Mouse (Mus musculus): ENCODE measurements around the gene Nipsnap3b. TPM values are rescaled to one million over a fixed set of nuclear protein-coding genes. Genes with fewer than 3 reads are reported as not detected.

Nipsnap3b gene
- polyA plus RNA-seq (2015; fragmentation: Nextera tagmentation; extraction: Ambion mirVana), result 81.5 and 84.6 TPM in 2 replicates

- Histone ChIP-seq H3K27ac (peak within 1 kb of the TSS; percentile 83), H3K27me3 (no peaks in the 10 kb centered on the region), H3K9ac (peak within 1 kb of the TSS; percentile 70), H3K9me3 (no peaks in the 10 kb centered on the region), H3K4me3 (peak within 1 kb of the TSS; percentile 80), H3K36me3 (peaks cover 16% of the 10 kb centered on the region), H3K4me1 (peaks cover 6% of the 10 kb centered on the region; the same call in 1 of the 2 replicates), H3K4me2 (peak within 1 kb of the TSS; percentile 67)
- ATAC-seq (ENCODE audit: borderline replicate concordance, extremely low read depth, low FRiP score, low TSS enrichment), result peak; percentile 97
- under 1% methylated on average over 63 of the region's 63 CpGs for WGBS
Observed at GRCm38 (mm10) chr4:53011732-53012361, at the start of gene Nipsnap3b. TSS of gene Nipsnap3b (plus strand) at chr4:53011880.

GRCm38 (mm10) chr4:52964247-52964646 lies 47.4 kb upstream of the Nipsnap3b start, which contains the start of gene Olfr270:
TSS of gene Olfr270 (plus strand) at chr4:52964547.
- no peaks in the 10 kb centered on the region for H3K9me3 ChIP-seq
- no peak within 1 kb of the TSS for H3K9ac ChIP-seq
- H3K4me2 ChIP-seq, result no peak within 1 kb of the TSS
- H3K27me3 ChIP-seq, result no peaks in the 10 kb centered on the region
- H3K4me1 ChIP-seq, result no peaks in the 10 kb centered on the region
- no peak within 1 kb of the TSS for H3K4me3 ChIP-seq
- no peaks in the 10 kb centered on the region for H3K36me3 ChIP-seq
- H3K27ac ChIP-seq, result no peak within 1 kb of the TSS
- no peak for ATAC-seq (ENCODE audit: borderline replicate concordance, extremely low read depth, low FRiP score, low TSS enrichment)

DNA sequence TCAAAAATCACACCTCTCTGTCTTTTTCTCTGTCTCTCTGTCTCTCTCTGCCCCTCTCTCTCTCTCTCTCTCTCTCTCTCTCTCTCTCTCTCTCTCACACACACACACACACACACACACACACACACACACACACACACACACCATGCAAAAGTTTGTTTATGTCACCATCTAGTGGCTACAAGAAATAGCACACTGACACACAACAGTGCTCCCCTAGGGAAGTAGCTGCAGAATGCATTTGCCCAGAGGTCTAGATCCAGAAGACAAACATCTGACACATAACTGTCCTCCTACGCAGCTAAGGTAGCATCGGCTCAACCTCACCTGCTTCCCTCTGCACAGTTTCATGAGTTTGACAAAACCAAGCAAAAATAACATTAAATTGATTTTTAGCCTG lies 26.5 kb upstream of the Nipsnap3b start:
- H3K27ac ChIP-seq, result no peak overlapping the region
- H3K4me1 ChIP-seq, result no peaks in the 10 kb centered on the region
- no peak overlapping the region for H3K4me3 ChIP-seq
- H3K27me3 ChIP-seq, result no peaks in the 10 kb centered on the region
- H3K36me3 ChIP-seq, result no peaks in the 10 kb centered on the region
- WGBS, result 81% methylated on average over 2 of the region's 2 CpGs
- H3K4me2 ChIP-seq, result no peak overlapping the region
- H3K9me3 ChIP-seq, result no peaks in the 10 kb centered on the region
- H3K9ac ChIP-seq, result no peak overlapping the region
- ATAC-seq (ENCODE audit: borderline replicate concordance, extremely low read depth, low FRiP score, low TSS enrichment), result no peak

GRCm38 (mm10) chr4:52986266-52986665 lies 25.4 kb upstream of the Nipsnap3b start:
- ATAC-seq (ENCODE audit: borderline replicate concordance, extremely low read depth, low FRiP score, low TSS enrichment), result no peak
- WGBS, result 78% methylated on average over 2 of the region's 2 CpGs
- no peak overlapping the region for H3K9ac ChIP-seq
- no peaks in the 10 kb centered on the region for H3K36me3 ChIP-seq
- H3K4me1 ChIP-seq, result no peaks in the 10 kb centered on the region
- H3K27me3 ChIP-seq, result no peaks in the 10 kb centered on the region
- no peak overlapping the region for H3K27ac ChIP-seq
- H3K4me3 ChIP-seq, result no peak overlapping the region
- no peaks in the 10 kb centered on the region for H3K9me3 ChIP-seq
- H3K4me2 ChIP-seq, result no peak overlapping the region

- 0 out of 2 replicates have a peak, but pooled peaks have one; percentile 35 for ATAC-seq (ENCODE audit: borderline replicate concordance, extremely low read depth, low FRiP score, low TSS enrichment)
- Histone ChIP-seq H3K9ac (no peak within 1 kb of the TSS), H3K36me3 (no peaks in the 10 kb centered on the region), H3K4me3 (no peak within 1 kb of the TSS), H3K4me1 (no peaks in the 10 kb centered on the region), H3K27me3 (no peaks in the 10 kb centered on the region), H3K27ac (no peak within 1 kb of the TSS), H3K4me2 (peak within 1 kb of the TSS; percentile 43), H3K9me3 (no peaks in the 10 kb centered on the region)
- WGBS, result 19% methylated on average over 12 of the region's 12 CpGs
Observed at GRCm38 (mm10) chr4:52989248-52989647, 22.4 kb upstream of the Nipsnap3b start, which contains the start of gene Nipsnap3a. TSS of gene Nipsnap3a (plus strand) at chr4:52989272.

DNA sequence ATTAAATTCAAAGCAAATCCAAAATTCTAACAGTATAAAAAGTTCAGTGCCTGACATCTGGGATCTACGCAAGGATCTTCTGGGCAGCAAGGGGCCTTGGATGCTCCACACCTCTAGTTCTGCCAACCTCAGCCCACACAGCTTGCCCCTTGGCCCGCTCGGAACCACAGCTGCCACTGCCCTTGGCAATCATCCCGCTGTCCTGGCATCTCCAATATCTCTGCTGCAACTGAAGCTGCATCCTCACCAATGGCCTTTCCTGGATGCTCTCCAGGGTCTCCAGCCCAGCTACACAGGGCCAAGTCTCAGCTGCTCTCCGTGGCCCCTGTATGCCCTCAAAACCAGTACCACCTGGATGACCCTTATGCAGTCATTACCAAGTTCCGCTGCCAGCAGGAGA lies 12.2 kb upstream of the Nipsnap3b start:
- Histone ChIP-seq H3K36me3 (no peaks in the 10 kb centered on the region), H3K4me1 (no peaks in the 10 kb centered on the region), H3K4me3 (no peak overlapping the region), H3K27ac (no peak overlapping the region), H3K4me2 (no peak overlapping the region), H3K9ac (no peak overlapping the region), H3K9me3 (no peaks in the 10 kb centered on the region), H3K27me3 (no peaks in the 10 kb centered on the region)
- no peak for ATAC-seq (ENCODE audit: borderline replicate concordance, extremely low read depth, low FRiP score, low TSS enrichment)
- 93% methylated on average over 6 of the region's 6 CpGs for WGBS

GRCm38 (mm10) chr4:53000154-53000553 lies 11.5 kb upstream of the Nipsnap3b start:
- no peak for ATAC-seq (ENCODE audit: borderline replicate concordance, extremely low read depth, low FRiP score, low TSS enrichment)
- Histone ChIP-seq H3K4me3 (no peak overlapping the region), H3K4me2 (no peak overlapping the region), H3K27me3 (no peaks in the 10 kb centered on the region), H3K9me3 (no peaks in the 10 kb centered on the region), H3K9ac (no peak overlapping the region), H3K4me1 (no peaks in the 10 kb centered on the region), H3K27ac (no peak overlapping the region), H3K36me3 (no peaks in the 10 kb centered on the region)
- WGBS, result 74% methylated on average over 8 of the region's 8 CpGs

GRCm38 (mm10) chr4:53009183-53009582 lies 2.5 kb upstream of the Nipsnap3b start:
- Histone ChIP-seq H3K9me3 (no peaks in the 10 kb centered on the region), H3K27ac (no peak overlapping the region), H3K27me3 (no peaks in the 10 kb centered on the region), H3K4me3 (no peak overlapping the region), H3K4me2 (no peak overlapping the region), H3K4me1 (peaks cover 6% of the 10 kb centered on the region; the same call in 1 of the 2 replicates), H3K9ac (no peak overlapping the region), H3K36me3 (no peaks in the 10 kb centered on the region)
- ATAC-seq (ENCODE audit: borderline replicate concordance, extremely low read depth, low FRiP score, low TSS enrichment), result no peak
- 66% methylated on average over 4 of the region's 4 CpGs for WGBS

- Histone ChIP-seq H3K27me3 (no peaks in the 10 kb centered on the region), H3K4me3 (no peak overlapping the region), H3K4me2 (no peak overlapping the region), H3K4me1 (peaks cover 6% of the 10 kb centered on the region; the same call in 1 of the 2 replicates), H3K9ac (no peak overlapping the region), H3K36me3 (peaks cover under 1% of the 10 kb centered on the region; the same call in 1 of the 2 replicates), H3K27ac (no peak overlapping the region), H3K9me3 (no peaks in the 10 kb centered on the region)
- 86% methylated on average over 4 of the region's 4 CpGs for WGBS
- no peak for ATAC-seq (ENCODE audit: borderline replicate concordance, extremely low read depth, low FRiP score, low TSS enrichment)
Observed at GRCm38 (mm10) chr4:53009871-53010270, 1.8 kb upstream of the Nipsnap3b start.

DNA sequence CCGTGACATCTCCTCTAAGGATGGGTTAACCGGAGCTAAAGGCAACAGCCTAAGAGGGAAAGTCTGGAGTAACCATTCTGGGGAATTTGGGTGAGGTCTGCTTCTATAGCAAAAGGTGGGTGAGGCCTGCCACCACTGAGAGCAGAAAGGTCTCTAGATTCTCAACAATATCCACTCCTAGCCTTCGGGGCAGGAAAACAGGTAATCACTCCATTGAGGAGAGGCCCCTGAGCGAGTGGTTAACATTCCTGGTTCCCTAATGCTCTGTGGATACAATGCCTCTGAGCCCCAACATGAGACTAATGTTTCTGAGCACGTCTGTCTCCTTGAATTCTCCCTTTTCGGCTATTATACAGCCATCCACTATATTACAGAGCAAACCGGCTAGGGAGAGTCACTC lies 2.7 kb downstream of the Nipsnap3b start:
- H3K4me2 ChIP-seq, result no peak overlapping the region

DNA sequence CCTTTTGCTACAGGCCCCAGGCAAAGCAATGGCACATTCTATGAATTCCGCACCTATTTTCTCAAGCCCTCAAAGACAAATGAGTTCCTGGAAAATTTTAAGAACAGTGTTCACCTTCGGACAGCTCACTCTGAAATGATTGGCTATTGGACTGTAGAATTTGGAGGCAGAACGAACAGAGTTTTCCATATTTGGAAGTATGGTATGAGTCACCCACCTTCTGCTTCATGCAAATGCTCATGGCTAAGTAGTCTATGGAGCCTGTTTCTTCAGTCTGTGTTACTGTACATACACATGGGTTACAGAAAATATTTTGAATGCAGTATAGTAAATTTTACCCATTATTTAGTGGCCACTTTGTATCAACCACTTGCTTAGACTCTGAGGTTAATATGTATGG lies 3.3 kb downstream of the Nipsnap3b start:
- 91% methylated on average over 3 of the region's 3 CpGs for WGBS
- peaks cover 6% of the 10 kb centered on the region; the same call in 1 of the 2 replicates for H3K4me1 ChIP-seq
- no peak overlapping the region for H3K27ac ChIP-seq
- no peak overlapping the region for H3K4me2 ChIP-seq
- H3K9ac ChIP-seq, result no peak overlapping the region
- no peaks in the 10 kb centered on the region for H3K27me3 ChIP-seq
- no peak overlapping the region for H3K4me3 ChIP-seq
- ATAC-seq (ENCODE audit: borderline replicate concordance, extremely low read depth, low FRiP score, low TSS enrichment), result no peak
- peaks cover 38% of the 10 kb centered on the region for H3K36me3 ChIP-seq
- no peaks in the 10 kb centered on the region for H3K9me3 ChIP-seq

More for the DNA sequence above, 2.7 kb downstream of the Nipsnap3b start:
- H3K9ac ChIP-seq, result no peak overlapping the region
- no peak overlapping the region for H3K4me3 ChIP-seq
- WGBS, result 92% methylated on average over 7 of the region's 7 CpGs
- H3K27me3 ChIP-seq, result no peaks in the 10 kb centered on the region
- H3K4me1 ChIP-seq, result peaks cover 6% of the 10 kb centered on the region; the same call in 1 of the 2 replicates
- ATAC-seq (ENCODE audit: borderline replicate concordance, extremely low read depth, low FRiP score, low TSS enrichment), result no peak
- H3K27ac ChIP-seq, result no peak overlapping the region
- H3K9me3 ChIP-seq, result no peaks in the 10 kb centered on the region
- peaks cover 32% of the 10 kb centered on the region for H3K36me3 ChIP-seq

DNA sequence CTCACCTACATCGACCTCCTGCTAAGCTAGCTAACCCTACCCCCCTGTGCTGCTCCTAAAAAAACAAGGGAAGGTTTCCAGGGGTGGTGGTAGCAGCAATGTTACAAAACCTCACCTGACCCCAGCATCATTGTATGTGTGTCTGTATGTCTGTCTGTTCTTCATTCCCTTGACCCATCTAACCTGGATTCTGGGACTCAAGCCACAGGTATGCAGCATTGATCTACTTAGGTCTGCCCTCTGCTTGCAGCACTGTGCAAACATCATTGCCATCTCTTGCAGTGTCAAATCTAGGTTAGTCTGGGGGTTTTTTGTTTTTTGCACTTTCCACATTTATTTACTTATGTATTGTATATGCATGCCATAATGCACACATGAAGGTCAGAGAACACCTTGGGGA lies 6.7 kb downstream of the Nipsnap3b start:
- Histone ChIP-seq H3K4me2 (no peak overlapping the region), H3K4me1 (no peaks in the 10 kb centered on the region), H3K27ac (no peak overlapping the region), H3K4me3 (no peak overlapping the region), H3K9ac (no peak overlapping the region), H3K36me3 (peaks cover 60% of the 10 kb centered on the region), H3K27me3 (no peaks in the 10 kb centered on the region), H3K9me3 (no peaks in the 10 kb centered on the region)
- ATAC-seq (ENCODE audit: borderline replicate concordance, extremely low read depth, low FRiP score, low TSS enrichment), result no peak
- WGBS, result 74% methylated on average over 1 of the region's 1 CpGs

Measured in lung, embryonic 15.5 days (tissue).